Mouse (Mus musculus) T-helper 2 cell (primary cell): Measurements from ENCODE around the gene Psmd8.
"Not testable (repeated sequence)": the region's sequence is repeated elsewhere in the genome, so short reads cannot be mapped to it uniquely, and the experiment has no call there.

Experiments
- in situ Hi-C: fragments of 300-600 bp; cut with MboI, MseI; formaldehyde crosslinking; loops from one replicate; pipeline ENCODE4 v1.15.1; 2025; ENCODE audit warnings: high pct_unique_total_duplicates

Psmd8 gene

GRCm38 (mm10) chr7:29139237-29139636 is 41.3 kb downstream of the Psmd8 start:
- in situ Hi-C loops, result not testable (repeated sequence)

GRCm38 (mm10) chr7:29137429-29137828 is 43.1 kb downstream of the Psmd8 start:
- in situ Hi-C loops, result no loop called here

GRCm38 (mm10) chr7:29134693-29135386 is 45.7 kb downstream of the Psmd8 start, which contains the start of gene Rasgrp4:
Rasgrp4 (plus strand) TSS chr7:29134851.
- in situ Hi-C loops, result no loop called here

GRCm38 (mm10) chr7:29134230-29134629 is 46.3 kb downstream of the Psmd8 start:
- in situ Hi-C loops, result no loop called here

GRCm38 (mm10) chr7:29128725-29129124 is 51.8 kb downstream of the Psmd8 start:
- in situ Hi-C loops, result loop anchor here (5.0 kb wide), 1 partner anchor 44 kb away; the partner anchor contains the start of genes Ggn and Spred3

- in situ Hi-C loops, result loop anchor here (5.0 kb wide), 1 partner anchor 46 kb away; the partner anchor contains the start of genes Ggn and Spred3
These were observed 54.2 kb downstream of the Psmd8 start for GRCm38 (mm10) chr7:29126173-29126915.

GRCm38 (mm10) chr7:29124970-29125369 is 55.5 kb downstream of the Psmd8 start, which contains the start of gene Ryr1:
Ryr1 (minus strand) TSS chr7:29125179.
- in situ Hi-C loops, result loop anchor here (5.0 kb wide), 1 partner anchor 47 kb away; the partner anchor contains the start of genes Ggn and Spred3
